Mouse (Mus musculus) heart, adult 8-10 months (tissue): ENCODE results near the gene Klhl26. TPM values are rescaled to one million over a fixed set of nuclear protein-coding genes. Genes with fewer than 3 reads are reported as not detected.

ENCODE experiments used
- DNase-seq: peaks from one replicate; pipeline ENCODE4 v3.0.0; 2022; ENCODE audit warnings: low spot score
- total RNA-seq, 4 experiments: library from RNA; stranded (reverse); gene quantifications; 2 replicates each; pipeline ENCODE4 v1.2.4; 2022

Klhl26 gene
- total RNA-seq, 4 experiments from 2014 or later: 8.1 to 9.3 (median 8.4) TPM

GRCm38 (mm10) chr8:70447639-70448420 is 28.9 kb downstream of the Klhl26 start:
- DNase-seq: no peak

GRCm38 (mm10) chr8:70445988-70446387 is 30.8 kb downstream of the Klhl26 start:
- DNase-seq: no peak

- no peak for DNase-seq
Observed at GRCm38 (mm10) chr8:70443326-70443725, 33.4 kb downstream of the Klhl26 start.

GRCm38 (mm10) chr8:70441565-70441964 is 35.2 kb downstream of the Klhl26 start:
- no peak for DNase-seq

GRCm38 (mm10) chr8:70440246-70440645 is 36.5 kb downstream of the Klhl26 start:
- no peak for DNase-seq

GRCm38 (mm10) chr8:70439848-70440179 is 37.0 kb downstream of the Klhl26 start:
- DNase-seq: no peak

- DNase-seq: peak; percentile 94
Observed at GRCm38 (mm10) chr8:70439055-70439847, 37.5 kb downstream of the Klhl26 start, which contains the start of gene Crtc1. Gene Crtc1 (minus strand): TSS chr8:70439579.

GRCm38 (mm10) chr8:70438423-70438822 is 38.3 kb downstream of the Klhl26 start:
- no peak for DNase-seq

- no peak for DNase-seq
Observed at GRCm38 (mm10) chr8:70435156-70435555, 41.6 kb downstream of the Klhl26 start.

GRCm38 (mm10) chr8:70432991-70433536 is 43.7 kb downstream of the Klhl26 start:
- DNase-seq: no peak

- DNase-seq: no peak
Observed at GRCm38 (mm10) chr8:70431213-70431612, 45.6 kb downstream of the Klhl26 start.

GRCm38 (mm10) chr8:70426300-70426907 is 50.4 kb downstream of the Klhl26 start:
- DNase-seq: no peak

GRCm38 (mm10) chr8:70422722-70423121 is 54.0 kb downstream of the Klhl26 start:
- DNase-seq: no peak

GRCm38 (mm10) chr8:70421349-70422104 is 55.2 kb downstream of the Klhl26 start:
- no peak for DNase-seq

- DNase-seq: no peak
Observed at GRCm38 (mm10) chr8:70419879-70420643, 56.7 kb downstream of the Klhl26 start.

GRCm38 (mm10) chr8:70418954-70419353 is 57.8 kb downstream of the Klhl26 start:
- DNase-seq: no peak

GRCm38 (mm10) chr8:70417914-70418313 is 58.9 kb downstream of the Klhl26 start:
- no peak for DNase-seq

GRCm38 (mm10) chr8:70416941-70417340 is 59.8 kb downstream of the Klhl26 start:
- no peak for DNase-seq

GRCm38 (mm10) chr8:70415540-70416451 is 61.0 kb downstream of the Klhl26 start:
- DNase-seq: no peak
